Mouse (Mus musculus): Measurements from ENCODE around the gene Tmem268.

DNA sequence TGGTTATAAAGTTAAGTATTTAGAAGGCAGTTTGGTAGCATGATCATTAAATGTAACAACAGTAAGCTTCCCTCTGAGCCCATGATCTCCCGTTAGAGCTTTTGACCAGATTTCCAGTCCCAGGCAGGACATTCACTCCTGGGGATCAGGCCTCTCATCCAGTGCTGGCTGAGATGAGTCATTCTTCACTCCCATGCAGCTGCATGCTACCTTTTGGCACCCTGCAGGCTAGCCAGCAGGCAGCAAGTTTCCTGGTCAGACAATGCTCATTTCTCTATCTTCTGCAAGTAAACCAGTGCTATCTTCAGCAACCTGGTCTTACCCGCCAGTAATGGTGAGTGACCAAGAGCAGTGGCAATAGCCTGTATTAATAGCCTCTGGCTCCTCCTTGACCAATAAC, 74.6 kb downstream of the Tmem268 start:
- TF ChIP-seq CTCF (IDR thresholded peaks at IDR 0.05; ENCODE audit: insufficient read depth, low read length) (no peak), POLR2A (IDR thresholded peaks at IDR 0.05; ENCODE audit: borderline replicate concordance, extremely low read depth, low read depth, low read length) (no peak)

All from lung, adult 2 months (tissue).